Mouse (Mus musculus) ES-E14 (cell line): ENCODE measurements at regions not wholly inside any gene's neighbourhood (a gene's known extent, or its start where the extent isn't known, plus 50 kb on each side); places are given as distances from the start of the nearest gene placed in this dataset.

Experiments
- DNase-seq: peaks from one replicate; pipeline ENCODE4 v3.0.0-alpha.2; 2013; ENCODE audit warnings: low read depth, low spot score
- H3K27ac ChIP-seq: 2 replicates; pipeline ENCODE4 v1.5.1; 2012; ENCODE audit warnings: low read depth, mild to moderate bottlenecking, low read length, moderate library complexity, mixed read lengths; ENCODE audit not compliant: poor library complexity, insufficient read depth, severe bottlenecking
- H3K36me3 ChIP-seq: 2 replicates; pipeline ENCODE4 v1.6.1; 2012; ENCODE audit warnings: mild to moderate bottlenecking, low read length, moderate library complexity, mixed read lengths; ENCODE audit not compliant: control insufficient read depth, poor library complexity, insufficient read depth, severe bottlenecking
- H3K4me1 ChIP-seq, 2 experiments: fragments of 150-350 bp in 1 of 2; sonication (generic) in 1 of 2; 2 replicates each; pipeline ENCODE4 v1.6.1; 2012; ENCODE audit warnings: low read length in 2 of 2, mild to moderate bottlenecking in 1 of 2, mixed read lengths in 1 of 2; ENCODE audit not compliant: control insufficient read depth in 2 of 2, insufficient read depth in 2 of 2, poor library complexity in 1 of 2
- H3K4me3 ChIP-seq, 2 experiments: fragments of 150-350 bp in 1 of 2; sonication (generic) in 1 of 2; 2 replicates each; pipeline ENCODE4 v1.5.1; 2012; ENCODE audit warnings: low read length in 2 of 2, low read depth in 1 of 2, mild to moderate bottlenecking in 1 of 2, mixed read lengths in 1 of 2; ENCODE audit not compliant: insufficient read depth in 1 of 2, poor library complexity in 1 of 2, severe bottlenecking in 1 of 2
- H3K9ac ChIP-seq: 2 replicates; pipeline ENCODE4 v1.6.1; 2012; ENCODE audit warnings: low read depth, mild to moderate bottlenecking, low read length, mixed read lengths; ENCODE audit not compliant: poor library complexity, insufficient read depth, severe bottlenecking
- H3K9me3 ChIP-seq: fragments of 150-350 bp; sonication (generic); 2 replicates; pipeline ENCODE4 v1.6.1; 2012; ENCODE audit warnings: low read depth, mild to moderate bottlenecking, low read length; ENCODE audit not compliant: control insufficient read depth, insufficient read depth
- CHD2 ChIP-seq: IDR thresholded peaks from 2 replicates; pipeline ENCODE4 v1.6.1; 2014; ENCODE audit warnings: mild to moderate bottlenecking, low read depth, low read length, inconsistent platforms
- HCFC1 ChIP-seq: IDR thresholded peaks from 2 replicates; pipeline ENCODE4 v1.6.1; 2012; ENCODE audit warnings: low read length, inconsistent platforms, borderline replicate concordance; ENCODE audit not compliant: insufficient read depth
- MAFK ChIP-seq: IDR thresholded peaks from 2 replicates; pipeline ENCODE4 v1.6.1; 2014; ENCODE audit warnings: mild to moderate bottlenecking, low read depth, low read length, inconsistent platforms; ENCODE audit not compliant: insufficient read depth
- ZC3H11A ChIP-seq: IDR thresholded peaks from 2 replicates; pipeline ENCODE4 v1.6.1; 2012; ENCODE audit warnings: low read depth, mild to moderate bottlenecking, inconsistent platforms, low read length, borderline replicate concordance
- ZNF384 ChIP-seq: IDR thresholded peaks from 2 replicates; pipeline ENCODE4 v1.6.1; 2012; ENCODE audit warnings: low read depth, low read length, inconsistent platforms
- in situ Hi-C, 2 experiments: fragments of 600-800 bp; cut with MboI; formaldehyde crosslinking; loops; one replicate each; pipeline ENCODE4 v1.15.1; 2025; ENCODE audit warnings: low sequenced_read_pairs in 2 of 2, inconsistent platforms in 1 of 2; ENCODE audit not compliant: unreplicated experiment in 2 of 2

DNA sequence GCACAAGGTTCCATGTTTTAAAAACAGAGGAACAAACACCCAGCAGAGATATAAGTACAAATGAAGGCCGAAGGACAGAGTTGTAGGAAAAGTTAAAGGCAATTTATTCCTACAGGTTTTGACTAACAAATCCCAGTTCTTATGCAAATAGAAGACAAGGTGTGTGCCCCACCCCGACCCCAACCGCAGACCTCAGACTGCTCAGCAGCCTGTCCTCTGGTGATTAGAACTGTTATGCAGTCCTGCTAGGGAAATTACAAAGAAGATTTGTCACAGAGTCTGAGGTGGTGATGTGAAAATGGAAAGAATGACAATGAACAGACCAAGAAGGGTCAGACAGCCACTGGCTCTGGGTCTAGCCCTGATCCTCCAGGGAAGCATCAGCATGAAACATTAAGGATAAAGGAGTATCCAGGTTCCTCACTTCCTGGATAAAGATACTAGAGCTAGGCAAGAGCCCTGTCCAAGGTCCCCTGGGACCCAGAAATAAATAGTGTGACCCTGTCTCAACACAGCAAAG is 131.4 kb upstream of the Mpped2 start:
- Histone ChIP-seq H3K9me3 (no peaks in the 10 kb centered on the region), H3K9ac (no peak overlapping the region), H3K36me3 (no peaks in the 10 kb centered on the region), H3K4me1 (peaks cover 2% of the 10 kb centered on the region in 2 experiments; a peak in 1 of 4 replicates), H3K4me3 (no peak overlapping the region), H3K27ac (no peak overlapping the region)
- TF ChIP-seq CHD2 (no peak), ZC3H11A (no peak), MAFK (no peak), ZNF384 (no peak), HCFC1 (no peak)
- peak; percentile 58 for DNase-seq
- in situ Hi-C loops: no loop called here

DNA sequence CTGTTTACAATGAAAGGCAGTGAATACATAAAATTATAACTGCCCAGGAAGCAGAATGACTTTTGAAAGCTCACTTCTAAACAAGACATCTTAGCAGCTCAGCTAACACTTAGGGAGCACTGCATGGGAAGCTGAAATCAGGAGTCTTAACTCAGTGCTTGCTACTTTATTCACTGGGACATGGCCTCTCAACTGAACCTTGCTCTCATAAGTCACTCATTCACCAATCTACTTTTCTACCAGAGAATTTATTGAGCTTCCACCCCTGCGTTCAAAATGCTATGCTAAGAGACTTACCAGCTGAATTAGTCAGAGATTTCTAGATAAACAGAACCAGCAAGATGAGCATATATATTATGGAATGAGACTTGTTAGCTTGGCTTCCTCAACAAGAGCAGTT is 122.8 kb upstream of the Mpped2 start:
- Histone ChIP-seq H3K4me1 (no peaks in the 10 kb centered on the region), H3K36me3 (no peaks in the 10 kb centered on the region), H3K9ac (no peak overlapping the region), H3K4me3 (no peak overlapping the region), H3K27ac (no peak overlapping the region), H3K9me3 (no peaks in the 10 kb centered on the region)
- TF ChIP-seq HCFC1 (no peak), ZC3H11A (no peak), ZNF384 (no peak), CHD2 (no peak), MAFK (no peak)
- DNase-seq: no peak
- in situ Hi-C loops: no loop called here

DNA sequence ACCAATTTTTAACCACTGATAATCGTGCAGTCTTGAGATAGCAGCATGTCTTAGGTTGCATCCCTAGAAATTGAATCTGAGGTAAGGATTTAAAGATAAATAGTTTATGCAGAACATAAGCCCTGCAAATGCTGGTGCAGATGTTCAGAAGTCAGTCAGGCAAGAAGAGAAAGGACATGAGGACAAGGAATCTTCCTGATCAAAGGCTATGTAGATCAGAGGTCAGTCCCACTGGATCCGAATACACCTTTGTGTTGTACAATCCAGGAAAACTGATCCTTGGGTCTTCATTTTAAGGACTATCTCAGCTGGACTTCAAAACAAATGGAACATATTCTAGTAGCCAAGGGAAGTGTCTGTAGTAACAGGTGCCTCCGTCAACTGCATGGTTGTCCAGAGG is 121.7 kb upstream of the Mpped2 start:
- TF ChIP-seq ZC3H11A (no peak), HCFC1 (no peak), ZNF384 (no peak), CHD2 (no peak), MAFK (no peak)
- no peaks in the 10 kb centered on the region for H3K36me3 ChIP-seq
- no peak overlapping the region for H3K27ac ChIP-seq
- H3K9ac ChIP-seq: no peak overlapping the region
- H3K4me1 ChIP-seq: no peaks in the 10 kb centered on the region
- in situ Hi-C loops: no loop called here
- H3K4me3 ChIP-seq: no peak overlapping the region
- no peaks in the 10 kb centered on the region for H3K9me3 ChIP-seq
- no peak for DNase-seq

DNA sequence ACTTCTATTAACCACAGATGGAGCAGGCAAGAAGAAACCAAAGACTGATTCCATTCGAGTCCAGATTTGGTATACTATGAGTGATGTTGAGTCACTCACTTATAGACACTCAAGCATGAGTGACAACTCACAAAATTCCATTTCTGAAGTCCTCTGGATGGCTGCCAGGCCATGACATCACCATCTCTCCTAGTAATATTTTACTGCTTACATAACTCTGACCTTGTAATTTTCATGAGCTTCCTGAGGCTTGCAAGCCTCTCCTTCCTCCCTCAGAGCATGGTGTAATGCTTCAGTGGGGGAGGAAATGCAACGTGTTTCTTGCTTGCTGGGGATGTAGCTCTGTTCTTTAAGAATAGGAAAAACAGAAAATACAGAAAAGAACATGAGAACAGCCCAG is 121.2 kb upstream of the Mpped2 start:
- no peak for DNase-seq
- H3K9ac ChIP-seq: no peak overlapping the region
- no peaks in the 10 kb centered on the region for H3K36me3 ChIP-seq
- no peak overlapping the region for H3K4me3 ChIP-seq
- in situ Hi-C loops: no loop called here
- TF ChIP-seq ZC3H11A (no peak), HCFC1 (no peak), CHD2 (no peak), ZNF384 (no peak), MAFK (no peak)
- no peak overlapping the region for H3K27ac ChIP-seq
- H3K4me1 ChIP-seq: no peaks in the 10 kb centered on the region
- H3K9me3 ChIP-seq: no peaks in the 10 kb centered on the region

DNA sequence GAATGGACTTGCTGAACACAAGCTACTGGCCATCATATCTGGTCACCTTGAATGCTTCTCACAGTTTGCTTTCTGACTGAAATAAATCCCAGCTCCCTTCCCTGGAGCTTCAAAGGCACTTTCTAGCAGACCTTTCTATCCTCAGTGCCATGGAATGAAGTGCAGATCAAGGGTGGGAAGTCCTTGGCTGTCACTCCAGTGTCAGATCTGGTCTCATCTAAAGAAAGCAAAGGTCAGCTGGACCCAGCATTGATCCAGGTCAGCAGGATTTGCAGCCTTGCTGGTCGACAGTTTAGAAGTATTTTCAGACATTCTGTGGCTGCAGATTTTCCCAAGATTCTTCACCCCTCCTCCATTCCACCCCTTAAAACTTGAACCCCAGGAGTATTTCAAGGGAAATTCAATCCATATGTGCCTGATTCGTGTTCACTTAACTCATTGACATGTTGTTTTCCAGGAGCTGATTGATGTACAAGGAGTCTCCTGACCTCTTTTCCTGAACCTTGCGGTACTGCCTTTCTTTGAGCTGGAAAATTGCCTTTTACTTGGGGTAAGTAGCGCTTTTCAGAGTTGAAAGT is 116.2 kb upstream of the Mpped2 start:
- H3K4me1 ChIP-seq: no peaks in the 10 kb centered on the region
- no peak overlapping the region for H3K4me3 ChIP-seq
- no peak for DNase-seq
- no peaks in the 10 kb centered on the region for H3K36me3 ChIP-seq
- H3K9me3 ChIP-seq: no peaks in the 10 kb centered on the region
- H3K9ac ChIP-seq: no peak overlapping the region
- no peak overlapping the region for H3K27ac ChIP-seq
- in situ Hi-C loops: no loop called here
- no peak for TF ChIP-seq MAFK
- no peak for TF ChIP-seq HCFC1
- TF ChIP-seq ZNF384: no peak
- TF ChIP-seq CHD2: no peak
- TF ChIP-seq ZC3H11A: no peak
